Mouse (Mus musculus) inflammation-experienced regulatory T-cells, adult 6 months (primary cell): ENCODE results near the gene Btbd19. TPM values are rescaled to one million over a fixed set of nuclear protein-coding genes. Genes with fewer than 3 reads are reported as not detected.

Source experiments
- ATAC-seq: one replicate; pipeline ENCODE4 v1.8.0; 2017
- polyA plus RNA-seq, 3 experiments: library from polyadenylated mRNA; unstranded; fragments of 100-300 nt; shearing (Covaris generic); gene quantifications; one replicate each; pipeline ENCODE4 v1.2.1; 2017

Btbd19 gene
- polyA plus RNA-seq, 3 experiments from 2014 or later = 24.8 to 27.2 (median 25.0) TPM

DNA sequence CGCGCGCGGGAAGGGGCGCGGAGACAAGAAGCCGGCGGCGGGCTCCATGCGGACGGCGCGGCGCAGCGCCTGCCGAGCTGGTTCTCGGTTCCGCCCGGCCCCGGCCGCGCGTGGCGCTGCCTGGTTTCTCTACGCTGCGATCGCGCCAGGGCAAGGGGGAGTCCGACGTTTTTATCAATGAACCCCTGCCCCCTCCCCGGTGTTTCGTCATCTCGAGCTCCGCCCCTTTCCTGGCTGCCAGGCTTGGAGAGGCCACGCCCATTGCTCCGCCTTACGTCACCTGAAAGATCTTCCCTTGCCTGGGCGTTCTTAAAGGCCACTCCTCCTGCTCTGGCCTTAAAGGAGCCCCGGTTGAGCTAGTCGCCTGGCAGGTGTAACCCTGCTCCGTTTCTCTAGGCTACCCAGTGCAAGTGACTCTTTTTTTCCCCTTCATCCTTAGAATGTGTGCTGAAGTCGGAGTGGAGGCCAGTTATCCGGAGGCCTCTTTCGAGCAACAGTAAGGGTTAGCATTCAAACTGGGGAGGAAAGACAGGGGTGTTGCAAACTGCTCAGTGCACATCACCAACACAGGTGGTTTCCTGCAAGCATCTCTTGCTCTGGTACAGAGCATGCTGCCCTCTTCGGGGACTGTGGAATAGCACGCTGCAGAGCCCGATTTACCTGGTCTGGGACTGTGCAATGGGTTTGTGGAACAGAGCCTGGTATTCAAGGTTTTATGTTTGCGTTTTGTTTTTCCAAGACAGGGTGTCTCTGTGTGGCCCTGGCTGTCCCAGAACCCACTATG is 8.5 kb upstream of the Btbd19 start, which contains the start of gene Plk3:
TSS of gene Plk3 (minus strand) at position 147 of the 784 bp plus-strand sequence.
- peak; percentile 92 for ATAC-seq

DNA sequence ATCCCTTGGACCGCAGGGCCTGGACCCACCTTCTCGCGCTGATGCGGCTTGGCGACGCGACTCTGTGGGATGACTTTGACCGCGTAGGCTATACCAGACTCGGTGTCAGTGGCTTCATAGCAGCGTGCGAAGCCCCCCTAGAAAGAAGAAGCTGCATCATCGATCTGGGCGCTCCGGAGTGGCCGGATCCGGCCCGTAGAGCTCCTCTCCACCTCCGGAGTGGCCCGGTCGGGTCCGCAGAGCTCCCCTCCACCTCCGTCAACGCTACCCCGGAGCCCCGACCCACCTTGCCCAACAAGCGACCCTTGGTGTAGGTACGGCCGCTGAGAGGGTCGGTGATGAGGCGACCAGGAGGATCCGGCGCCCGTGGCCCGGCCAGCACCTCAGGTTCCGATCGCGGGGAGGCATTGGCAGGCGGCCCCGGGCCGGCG is 7.9 kb upstream of the Btbd19 start:
- ATAC-seq = peak; percentile 1

DNA sequence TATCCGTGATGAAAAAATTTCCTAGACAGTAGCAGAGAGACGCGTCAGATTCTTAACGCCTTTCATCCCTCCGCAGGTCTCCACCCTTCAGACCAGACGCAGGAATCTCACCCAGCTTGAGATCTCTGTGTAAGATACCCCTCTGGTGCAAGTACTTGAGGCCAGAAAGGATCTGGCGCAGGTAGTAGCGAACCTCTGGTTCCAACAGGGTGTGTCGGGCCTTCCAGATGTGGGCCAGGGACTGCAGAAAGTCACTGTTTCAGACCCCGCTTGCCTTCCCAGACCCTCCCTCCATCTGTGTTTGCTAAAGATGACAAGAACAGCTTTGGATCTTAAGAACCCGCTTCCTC is 7.2 kb upstream of the Btbd19 start:
- ATAC-seq = no peak

DNA sequence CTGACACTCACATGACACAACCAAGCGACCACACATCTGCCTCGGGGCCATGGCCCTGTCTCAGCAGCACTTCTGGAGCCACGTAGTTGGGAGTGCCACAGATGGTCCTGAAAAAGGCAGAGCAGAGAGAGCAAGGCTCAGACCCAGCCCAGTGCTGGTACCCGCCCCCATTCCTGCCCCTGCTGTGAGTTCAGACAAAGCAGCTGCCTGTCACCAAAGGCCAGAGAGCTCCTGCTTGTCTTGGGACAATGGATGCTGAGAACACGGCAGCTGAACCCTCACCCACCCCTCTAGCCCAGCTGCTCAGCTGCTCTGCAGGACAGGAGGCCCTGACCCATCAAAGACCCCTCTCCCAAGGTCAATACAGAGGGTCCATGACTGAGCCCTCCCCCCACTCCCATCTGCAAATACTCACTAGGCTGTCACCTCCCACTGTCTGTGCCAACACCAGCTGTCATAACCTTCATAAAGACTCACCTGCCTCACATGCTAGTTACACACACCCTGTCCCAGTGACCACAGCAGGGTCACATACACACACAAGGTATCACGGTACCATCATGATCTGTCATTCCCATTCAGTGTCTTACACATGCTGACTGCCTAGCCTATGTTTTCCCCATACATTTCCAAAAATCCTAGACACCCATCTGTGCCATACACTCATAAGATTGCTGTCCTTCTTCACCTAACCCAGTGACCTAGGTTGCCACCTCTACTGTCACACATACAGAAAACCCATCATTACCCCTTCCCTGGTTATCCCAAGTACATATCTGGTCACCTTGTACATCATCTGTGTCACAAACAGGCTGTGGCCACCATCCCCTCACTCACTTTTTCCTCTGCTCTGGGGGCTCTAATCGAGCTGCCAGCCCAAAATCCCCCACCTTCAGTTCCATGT is 6.6 kb upstream of the Btbd19 start:
- no peak for ATAC-seq

GRCm38 (mm10) chr4:117131198-117131597 is 5.7 kb upstream of the Btbd19 start:
- no peak for ATAC-seq

GRCm38 (mm10) chr4:117130790-117131189 is 5.3 kb upstream of the Btbd19 start:
- ATAC-seq = no peak

- no peak for ATAC-seq
Observed at GRCm38 (mm10) chr4:117127991-117128686, 2.6 kb upstream of the Btbd19 start.

GRCm38 (mm10) chr4:117126675-117127290 is 1.3 kb upstream of the Btbd19 start, which contains the start of gene Tctex1d4:
TSS of gene Tctex1d4 (plus strand) at chr4:117126794.
- no peak for ATAC-seq

- ATAC-seq = peak; percentile 54
Observed at GRCm38 (mm10) chr4:117125910-117126674, 567 bp upstream of the Btbd19 start.

- ATAC-seq = peak; percentile 75
Observed at GRCm38 (mm10) chr4:117124518-117125347, 792 bp downstream of the Btbd19 start.

DNA sequence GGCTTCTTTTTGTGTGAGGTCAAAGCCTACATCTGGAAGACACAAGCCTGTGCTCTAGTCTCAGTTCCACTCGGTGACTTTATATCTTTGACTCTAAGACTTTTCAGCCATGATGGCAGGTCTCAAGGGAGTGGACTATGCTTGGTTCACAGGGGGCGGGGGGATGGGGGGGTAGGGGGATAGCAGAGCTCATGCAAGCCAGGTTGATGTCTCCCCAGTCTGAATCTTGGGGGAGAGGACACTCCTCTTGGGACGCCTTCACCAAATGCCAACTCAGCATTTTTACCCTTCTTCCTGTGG is 1.4 kb downstream of the Btbd19 start:
- no peak for ATAC-seq

GRCm38 (mm10) chr4:117123546-117124217 is 1.8 kb downstream of the Btbd19 start:
- ATAC-seq = no peak

- ATAC-seq = no peak
Observed at GRCm38 (mm10) chr4:117122209-117122608, 3.3 kb downstream of the Btbd19 start.

- peak; percentile 58 for ATAC-seq
Observed at GRCm38 (mm10) chr4:117120445-117121414, 4.8 kb downstream of the Btbd19 start.

DNA sequence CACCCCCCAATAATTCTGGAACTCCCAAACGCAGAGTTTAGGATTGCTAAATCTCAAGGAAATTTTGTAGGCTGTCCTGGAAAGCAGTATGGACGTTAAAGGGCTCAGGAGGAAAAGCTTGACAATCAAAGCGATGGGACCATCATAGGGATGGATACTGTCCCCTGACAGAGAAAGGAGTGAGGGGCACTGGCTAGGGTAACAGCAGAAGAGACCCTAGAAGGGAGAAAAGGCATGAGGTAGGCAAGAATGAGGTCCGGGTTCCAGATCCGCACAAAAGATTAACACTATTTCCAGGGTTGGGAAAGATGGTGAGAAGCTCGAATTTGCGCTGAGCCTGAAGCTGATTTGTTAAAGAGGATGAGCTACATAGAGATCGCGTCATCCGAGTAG is 5.5 kb downstream of the Btbd19 start:
- ATAC-seq = no peak

DNA sequence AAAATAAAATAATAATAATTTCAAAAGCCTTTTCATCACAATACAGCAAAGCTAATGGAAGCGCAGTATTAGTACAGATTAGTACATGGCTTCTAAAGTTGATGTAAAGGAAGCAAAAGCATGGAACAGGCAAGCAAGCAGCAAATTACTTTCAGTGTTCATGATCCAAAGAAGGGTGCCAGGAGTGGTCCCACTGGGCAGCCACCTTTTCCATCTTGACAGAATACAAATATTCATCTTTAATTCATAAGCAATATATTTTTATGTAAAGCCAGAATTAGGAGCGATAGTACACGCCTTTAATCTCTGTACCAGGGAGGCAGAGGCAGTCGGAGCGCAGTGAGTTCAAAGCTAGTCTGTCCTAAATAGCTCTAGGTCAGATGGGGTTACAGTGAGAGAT is 5.9 kb downstream of the Btbd19 start:
- no peak for ATAC-seq

GRCm38 (mm10) chr4:117117931-117118330 is 7.6 kb downstream of the Btbd19 start:
- no peak for ATAC-seq

- no peak for ATAC-seq
Observed at GRCm38 (mm10) chr4:117115592-117115991, 9.9 kb downstream of the Btbd19 start.

DNA sequence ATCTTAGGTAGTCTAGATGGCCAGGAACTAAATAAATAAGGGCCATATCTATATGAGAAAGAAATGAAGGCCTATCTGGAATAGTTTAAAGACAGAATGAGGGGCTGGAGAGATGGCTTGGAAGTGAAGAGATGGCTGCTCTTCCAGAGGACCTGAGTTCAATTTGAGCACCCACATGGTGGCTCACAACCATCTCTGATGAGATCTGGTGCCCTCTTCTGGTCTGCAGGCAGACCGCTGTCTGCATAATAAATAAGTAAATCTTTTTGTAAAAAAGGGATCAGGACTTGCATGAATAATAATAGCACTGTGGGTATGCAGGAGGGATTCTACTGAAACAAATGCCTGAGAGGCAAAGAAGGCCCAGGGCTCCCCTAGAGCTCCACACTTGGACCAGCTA is 12.3 kb downstream of the Btbd19 start:
- no peak for ATAC-seq
